Mouse (Mus musculus): ENCODE results near the gene Klf15. TPM values are rescaled to one million over a fixed set of nuclear protein-coding genes. Genes with fewer than 3 reads are reported as not detected.

Klf15 gene
- polyA plus RNA-seq, 1 experiment from 2014 or later: 4.3 TPM

GRCm38 (mm10) chr6:90506673-90507311 lies 44.4 kb downstream of the Klf15 start:
- Histone ChIP-seq H3K4me3 (no peak overlapping the region), H3K27ac (peak overlapping the region; percentile 19; the same call in 1 of the 2 replicates), H3K27me3 (ENCODE audit: low read depth, poor library complexity, severe bottlenecking) (no peaks in the 10 kb centered on the region), H3K36me3 (no peaks in the 10 kb centered on the region), H3K4me1 (peaks cover 14% of the 10 kb centered on the region), H3K9me3 (replicated peaks) (no peaks in the 10 kb centered on the region)
- no peak for DNase-seq (ENCODE audit: low spot score)
- WGBS: 77% methylated on average over 16 of the region's 16 CpGs

- DNase-seq (ENCODE audit: low spot score): no peak
- H3K9me3 ChIP-seq (replicated peaks): no peaks in the 10 kb centered on the region
Observed at GRCm38 (mm10) chr6:90507443-90507842, 45.1 kb downstream of the Klf15 start.

GRCm38 (mm10) chr6:90508197-90508624 lies 45.8 kb downstream of the Klf15 start:
- Histone ChIP-seq H3K27ac (peak overlapping the region; percentile 20; the same call in 1 of the 2 replicates), H3K4me1 (peaks cover 14% of the 10 kb centered on the region), H3K36me3 (no peaks in the 10 kb centered on the region), H3K9me3 (replicated peaks) (no peaks in the 10 kb centered on the region), H3K4me3 (no peak overlapping the region), H3K27me3 (ENCODE audit: low read depth, poor library complexity, severe bottlenecking) (no peaks in the 10 kb centered on the region)
- 55% methylated on average over 4 of the region's 4 CpGs for WGBS
- no peak for DNase-seq (ENCODE audit: low spot score)

More at GRCm38 (mm10) chr6:90507443-90507842, 45.1 kb downstream of the Klf15 start:
- peaks cover 14% of the 10 kb centered on the region for H3K4me1 ChIP-seq
- H3K36me3 ChIP-seq: no peaks in the 10 kb centered on the region
- no peaks in the 10 kb centered on the region for H3K27me3 ChIP-seq (ENCODE audit: low read depth, poor library complexity, severe bottlenecking)
- H3K27ac ChIP-seq: no peak overlapping the region
- H3K4me3 ChIP-seq: no peak overlapping the region

GRCm38 (mm10) chr6:90509085-90509484 lies 46.7 kb downstream of the Klf15 start:
- no peak overlapping the region for H3K27ac ChIP-seq
- H3K4me3 ChIP-seq: no peak overlapping the region
- 78% methylated on average over 6 of the region's 6 CpGs for WGBS
- H3K4me1 ChIP-seq: peaks cover 14% of the 10 kb centered on the region
- no peaks in the 10 kb centered on the region for H3K36me3 ChIP-seq
- H3K9me3 ChIP-seq (replicated peaks): no peaks in the 10 kb centered on the region
- DNase-seq (ENCODE audit: low spot score): no peak
- H3K27me3 ChIP-seq (ENCODE audit: low read depth, poor library complexity, severe bottlenecking): no peaks in the 10 kb centered on the region

- Histone ChIP-seq H3K27me3 (ENCODE audit: low read depth, poor library complexity, severe bottlenecking) (no peaks in the 10 kb centered on the region), H3K4me3 (no peak overlapping the region), H3K27ac (no peak overlapping the region), H3K9me3 (replicated peaks) (no peaks in the 10 kb centered on the region), H3K36me3 (no peaks in the 10 kb centered on the region), H3K4me1 (peaks cover 11% of the 10 kb centered on the region)
- no peak for DNase-seq (ENCODE audit: low spot score)
- WGBS: 84% methylated on average over 5 of the region's 5 CpGs
Observed at GRCm38 (mm10) chr6:90512416-90512815, 50.0 kb downstream of the Klf15 start.

- DNase-seq (ENCODE audit: low spot score): no peak
- WGBS: 78% methylated on average over 5 of the region's 5 CpGs
- Histone ChIP-seq H3K4me1 (peaks cover 6% of the 10 kb centered on the region; the same call in 1 of the 2 replicates), H3K27ac (no peak overlapping the region), H3K4me3 (no peak overlapping the region), H3K27me3 (ENCODE audit: low read depth, poor library complexity, severe bottlenecking) (no peaks in the 10 kb centered on the region), H3K9me3 (replicated peaks) (no peaks in the 10 kb centered on the region), H3K36me3 (no peaks in the 10 kb centered on the region)
Observed at GRCm38 (mm10) chr6:90513074-90513856, 50.9 kb downstream of the Klf15 start.

- Histone ChIP-seq H3K36me3 (no peaks in the 10 kb centered on the region), H3K4me1 (peaks cover 3% of the 10 kb centered on the region; the same call in 1 of the 2 replicates), H3K27ac (no peak overlapping the region), H3K4me3 (no peak overlapping the region), H3K27me3 (ENCODE audit: low read depth, poor library complexity, severe bottlenecking) (no peaks in the 10 kb centered on the region), H3K9me3 (replicated peaks) (no peaks in the 10 kb centered on the region)
- no peak for DNase-seq (ENCODE audit: low spot score)
Observed at GRCm38 (mm10) chr6:90514369-90514768, 52.0 kb downstream of the Klf15 start.

- peak; percentile 90 for DNase-seq (ENCODE audit: low spot score)
- whole genome bisulfite sequencing: 39% methylated on average over 4 of the region's 4 CpGs
- Histone ChIP-seq H3K27ac (no peak overlapping the region), H3K4me3 (no peak overlapping the region), H3K36me3 (no peaks in the 10 kb centered on the region), H3K9me3 (replicated peaks) (no peaks in the 10 kb centered on the region), H3K27me3 (ENCODE audit: low read depth, poor library complexity, severe bottlenecking) (no peaks in the 10 kb centered on the region), H3K4me1 (peaks cover 3% of the 10 kb centered on the region; the same call in 1 of the 2 replicates)
Observed at GRCm38 (mm10) chr6:90514883-90515405, 52.6 kb downstream of the Klf15 start.

GRCm38 (mm10) chr6:90518892-90519291 lies 56.5 kb downstream of the Klf15 start:
- 63% methylated on average over 3 of the region's 3 CpGs for WGBS
- Histone ChIP-seq H3K9me3 (replicated peaks) (no peaks in the 10 kb centered on the region), H3K27me3 (ENCODE audit: low read depth, poor library complexity, severe bottlenecking) (no peaks in the 10 kb centered on the region), H3K27ac (no peak overlapping the region), H3K4me1 (peaks cover 3% of the 10 kb centered on the region; the same call in 1 of the 2 replicates), H3K4me3 (no peak overlapping the region), H3K36me3 (no peaks in the 10 kb centered on the region)
- DNase-seq (ENCODE audit: low spot score): no peak

- WGBS: 56% methylated on average over 5 of the region's 5 CpGs
- Histone ChIP-seq H3K27ac (no peak overlapping the region), H3K27me3 (ENCODE audit: low read depth, poor library complexity, severe bottlenecking) (no peaks in the 10 kb centered on the region), H3K36me3 (no peaks in the 10 kb centered on the region), H3K4me1 (peaks cover 3% of the 10 kb centered on the region; the same call in 1 of the 2 replicates), H3K4me3 (no peak overlapping the region), H3K9me3 (replicated peaks) (no peaks in the 10 kb centered on the region)
- no peak for DNase-seq (ENCODE audit: low spot score)
Observed at GRCm38 (mm10) chr6:90519375-90519774, 57.0 kb downstream of the Klf15 start.

Other genes with a start within 250 kb of the Klf15 start
- not detected in 2 replicates for gene Vmn1r53, start 238.1 kb upstream of the Klf15 start, polyA plus RNA-seq (2016; fragmentation: Nextera tagmentation; extraction: Ambion mirVana)
- gene Vmn1r54, start 216.3 kb upstream of the Klf15 start, polyA plus RNA-seq (2016; fragmentation: Nextera tagmentation; extraction: Ambion mirVana): not detected in 2 replicates
- gene BC048671, start 161.4 kb upstream of the Klf15 start, polyA plus RNA-seq (2016; fragmentation: Nextera tagmentation; extraction: Ambion mirVana): not detected in 2 replicates
- gene Chst13, start 137.4 kb upstream of the Klf15 start, polyA plus RNA-seq (2016; fragmentation: Nextera tagmentation; extraction: Ambion mirVana): 0.09 TPM in 1 of 2 replicates, not detected in the other
- 0.15 and 0.16 TPM in 2 replicates for gene Uroc1, start 129.3 kb upstream of the Klf15 start, polyA plus RNA-seq (2016; fragmentation: Nextera tagmentation; extraction: Ambion mirVana)
- 6.1 and 6.4 TPM in 2 replicates for gene Zxdc, start 93.1 kb upstream of the Klf15 start, polyA plus RNA-seq (2016; fragmentation: Nextera tagmentation; extraction: Ambion mirVana)
- gene Cfap100, start 33.8 kb upstream of the Klf15 start, polyA plus RNA-seq (2016; fragmentation: Nextera tagmentation; extraction: Ambion mirVana): 0.30 and 0.64 TPM in 2 replicates
- gene Aldh1l1, start 23.9 kb downstream of the Klf15 start, polyA plus RNA-seq (2016; fragmentation: Nextera tagmentation; extraction: Ambion mirVana): 1.6 and 1.7 TPM in 2 replicates
- 1.6 and 2.4 TPM in 2 replicates for gene Slc41a3, start 142.1 kb downstream of the Klf15 start, polyA plus RNA-seq (2016; fragmentation: Nextera tagmentation; extraction: Ambion mirVana)

All from limb, embryonic 10.5 days (tissue).